Mouse (Mus musculus) liver, embryonic 14.5 days (tissue): ENCODE results near the gene Dpep3.

Source experiments
- CTCF ChIP-seq: IDR thresholded peaks from 2 replicates; pipeline ENCODE4 v1.5.1; 2016; ENCODE audit warnings: antibody characterized with exemption, low read depth, control low read depth
- EP300 ChIP-seq: IDR thresholded peaks from 2 replicates; pipeline ENCODE4 v1.6.1; 2016; ENCODE audit warnings: antibody characterized with exemption, low read depth

- TF ChIP-seq CTCF = no peak
- TF ChIP-seq EP300 = no peak
Observed at GRCm38 (mm10) chr8:105935863-105936603, 43.2 kb downstream of the Dpep3 start.
